Mouse (Mus musculus) cerebellum, adult 2 months (tissue): ENCODE data around the gene Tmem132c.

Experiments
- CTCF ChIP-seq: fragments of 200-500 bp; IDR thresholded peaks from 2 replicates; pipeline ENCODE4 v1.5.1; 2011; ENCODE audit warnings: low read depth, mild to moderate bottlenecking, control low read depth, low read length, moderate library complexity, borderline replicate concordance; ENCODE audit not compliant: insufficient read depth
- POLR2A ChIP-seq: fragments of 200-500 bp; IDR thresholded peaks from 2 replicates; pipeline ENCODE4 v1.6.1; 2011; ENCODE audit warnings: low read length, control low read depth, borderline replicate concordance; ENCODE audit not compliant: insufficient read depth

DNA sequence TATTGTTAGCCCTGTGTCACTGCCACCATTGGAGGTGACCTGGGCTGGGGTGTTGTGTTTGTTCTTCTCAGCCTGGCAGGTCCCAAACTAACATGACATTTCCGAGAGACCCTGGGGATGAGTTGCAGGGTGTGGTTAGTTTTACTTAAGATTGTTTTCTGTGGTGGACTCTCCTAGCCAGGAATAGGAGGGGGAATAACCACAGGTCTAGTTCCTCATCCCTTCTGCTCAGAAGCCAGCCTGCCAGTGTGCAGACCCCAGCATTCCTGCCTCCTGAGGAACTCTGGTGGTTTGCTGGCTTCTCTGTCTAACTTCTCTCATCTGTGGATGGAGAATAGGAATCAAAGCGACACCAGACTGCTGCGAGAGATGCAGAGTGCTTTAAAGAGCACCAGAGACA lies 240.7 kb downstream of the Tmem132c start:
- TF ChIP-seq POLR2A (no peak), CTCF (no peak)
